Mouse (Mus musculus) retina, embryonic 14.5 days (tissue): ENCODE data around the gene Polm.

Experiments used
- DNase-seq: peaks from one replicate; pipeline ENCODE4 v3.0.0-alpha.2; 2015; ENCODE audit warnings: low spot score

Gene Polm

DNA sequence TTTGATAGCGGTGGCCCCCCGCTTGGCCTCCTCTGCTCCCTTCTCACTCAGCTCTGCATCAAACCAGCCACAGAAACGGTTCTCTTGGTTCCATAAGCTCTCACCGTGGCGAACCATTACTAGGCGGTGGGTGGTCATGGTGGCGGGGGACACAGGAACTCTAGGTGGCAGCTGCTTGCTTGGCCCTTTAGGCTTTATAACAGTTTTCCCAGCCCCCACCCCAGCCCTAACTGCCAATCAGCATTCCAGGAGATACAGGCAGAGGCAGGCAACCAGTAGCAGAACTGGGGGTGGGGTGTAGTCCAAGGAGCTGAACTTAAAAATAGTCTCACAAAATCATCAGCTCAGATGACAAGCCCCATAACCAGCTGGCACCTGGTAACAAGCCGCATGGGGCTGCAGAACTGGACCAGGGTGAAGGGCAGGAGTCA, 34.2 kb downstream of the Polm start, which contains the start of gene Pgam2:
Gene Pgam2, minus strand, starts transcription at position 183 of the 431 bp plus-strand sequence.
- DNase-seq = no peak

DNA sequence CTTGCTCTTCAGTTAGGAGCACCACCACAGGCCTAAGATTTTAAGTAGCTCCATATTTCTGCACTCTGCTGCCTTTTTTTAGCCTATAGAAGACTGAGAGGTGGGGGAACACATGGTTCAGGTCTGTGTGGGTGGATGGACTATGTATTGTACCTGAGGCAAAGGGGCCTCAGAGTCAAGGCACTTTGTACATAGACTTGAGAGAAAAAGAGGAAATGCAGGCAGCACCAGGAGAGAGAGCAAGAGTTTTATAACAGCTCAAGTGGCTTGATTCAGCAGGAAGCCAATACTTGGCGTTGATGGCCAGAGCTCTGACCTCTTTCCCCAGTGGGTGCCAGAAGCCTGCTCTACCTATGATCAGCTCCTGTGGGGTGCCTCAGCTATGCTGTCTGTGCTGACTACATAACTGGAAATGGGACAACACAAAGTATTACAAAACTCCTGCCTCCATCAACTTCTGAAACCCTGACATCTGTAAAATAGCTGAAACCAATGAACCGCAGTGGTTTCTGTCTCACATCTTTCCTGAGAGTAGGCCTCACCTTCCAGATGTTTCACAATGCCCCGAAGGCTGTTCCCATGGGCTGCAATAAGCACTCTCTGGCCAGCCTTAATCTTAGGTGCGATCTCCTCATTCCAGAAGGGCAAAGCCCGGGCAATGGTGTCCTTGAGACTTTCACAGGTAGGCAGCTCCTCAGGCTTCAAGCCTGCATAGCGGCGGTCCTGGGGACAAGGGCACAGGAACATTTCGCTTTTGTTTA, 35.2 kb downstream of the Polm start:
- no peak for DNase-seq

DNA sequence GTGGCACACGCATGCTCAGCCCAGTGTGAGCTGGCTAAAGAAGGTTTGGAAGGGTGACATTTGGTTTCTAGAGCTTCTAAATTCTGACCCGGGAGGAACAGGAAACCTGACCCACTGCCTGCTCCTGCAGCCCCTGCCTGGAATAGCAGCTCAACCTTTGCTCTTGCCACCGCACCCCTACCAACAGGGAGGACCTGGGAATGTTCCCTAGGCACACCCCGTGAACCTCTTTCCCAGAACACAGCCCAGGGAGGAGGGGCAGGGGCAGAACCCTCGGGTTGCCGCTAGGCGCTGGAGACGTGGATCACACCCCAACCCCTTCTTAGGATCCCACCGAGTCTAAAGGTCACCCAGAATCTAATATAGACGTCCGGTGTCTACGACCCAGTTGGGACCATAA, 35.8 kb downstream of the Polm start:
- no peak for DNase-seq

DNA sequence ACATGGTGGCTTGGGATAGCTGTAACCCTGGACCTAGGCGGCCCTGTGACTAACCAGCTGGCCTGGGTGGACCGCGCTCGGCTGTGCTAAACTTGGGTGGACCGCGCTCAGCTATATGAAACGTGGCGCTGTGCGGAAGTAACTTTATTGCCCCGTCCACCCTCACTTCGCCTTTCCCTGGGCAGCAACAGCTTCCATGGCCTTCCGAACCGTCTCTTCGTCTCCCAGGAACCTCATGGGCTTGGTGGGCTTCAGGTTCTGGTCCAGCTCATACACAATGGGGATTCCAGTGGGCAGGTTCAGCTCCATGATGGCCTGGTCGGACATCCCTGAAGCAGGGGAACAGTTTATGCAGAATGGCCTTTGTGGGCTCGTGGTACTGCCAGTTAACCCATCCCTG, 36.3 kb downstream of the Polm start:
- DNase-seq = no peak

DNA sequence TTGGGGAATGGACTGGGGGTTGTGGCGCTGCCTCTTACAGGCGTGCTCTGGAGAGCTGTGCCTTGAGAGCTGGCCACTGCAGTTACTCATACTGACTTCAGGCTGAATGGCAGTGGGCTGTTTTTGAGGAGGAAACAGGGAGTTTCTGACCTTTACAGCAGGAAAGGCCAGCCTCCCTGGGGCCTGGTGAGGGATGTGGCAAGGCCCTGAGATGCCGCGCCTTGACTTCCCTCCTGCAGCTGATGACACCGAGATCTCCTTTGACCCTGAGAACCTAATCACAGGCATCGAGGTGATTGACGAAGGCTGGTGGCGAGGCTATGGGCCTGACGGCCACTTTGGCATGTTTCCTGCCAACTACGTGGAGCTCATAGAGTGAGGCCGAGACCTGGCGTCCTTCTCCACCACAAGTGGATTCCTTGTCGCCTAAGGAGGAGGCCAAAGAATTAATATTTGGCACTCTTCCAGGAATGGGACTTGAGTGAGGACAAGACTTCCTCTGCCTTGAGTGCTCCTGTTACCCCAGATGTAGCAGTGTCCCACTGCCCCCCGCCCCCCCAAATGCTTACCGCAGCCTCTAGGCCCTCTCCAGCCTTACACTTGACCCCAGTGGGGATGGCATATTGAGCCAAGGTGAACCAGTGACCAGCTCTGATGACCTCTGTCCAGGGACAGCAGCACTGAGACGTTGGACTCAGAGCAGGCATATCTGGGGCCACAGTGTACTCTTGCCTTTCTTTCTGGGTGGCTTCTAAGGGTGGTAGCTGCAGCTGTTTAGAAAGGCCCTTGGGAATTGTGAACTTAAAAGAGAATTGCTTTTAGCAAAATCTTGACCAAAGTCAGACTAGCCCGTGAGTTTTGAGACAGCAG, 38.0 kb downstream of the Polm start:
- DNase-seq = no peak

DNA sequence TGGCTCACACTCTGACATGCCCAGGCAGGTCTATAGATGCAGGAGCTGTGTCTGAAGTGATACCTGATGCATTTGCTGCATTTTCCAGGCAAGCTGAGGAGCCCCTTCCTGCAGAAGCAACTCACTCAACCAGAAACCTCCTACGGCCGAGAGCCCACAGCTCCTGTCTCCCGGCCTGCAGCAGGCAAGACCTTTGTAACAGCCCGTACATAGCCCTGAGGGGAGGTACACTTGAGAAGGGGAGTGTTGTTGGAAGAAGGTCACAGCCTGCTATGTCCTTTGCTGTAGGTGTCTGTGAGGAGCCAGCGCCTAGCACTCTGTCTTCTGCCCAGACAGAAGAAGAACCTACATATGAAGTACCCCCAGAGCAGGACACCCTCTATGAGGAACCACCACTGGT, 39.9 kb downstream of the Polm start:
- DNase-seq = no peak

DNA sequence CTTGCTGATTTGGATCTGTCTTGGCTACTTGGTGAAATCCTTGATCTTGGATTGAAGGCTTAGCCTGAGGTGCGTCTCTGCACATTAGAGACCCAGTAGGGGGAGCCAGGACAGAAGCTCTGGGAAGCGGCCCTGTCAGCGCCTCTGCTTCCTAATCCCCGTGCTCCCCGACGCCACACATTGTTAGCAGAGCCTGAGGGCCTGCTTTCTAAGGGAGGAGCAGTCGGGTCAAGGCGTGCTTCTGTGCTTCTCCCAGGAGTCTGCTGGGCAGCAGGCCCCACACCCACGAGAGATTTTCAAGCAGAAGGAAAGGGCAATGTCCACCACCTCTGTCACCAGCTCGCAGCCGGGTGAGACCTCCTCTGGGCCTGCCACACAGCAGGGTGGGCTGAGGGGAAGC, 40.4 kb downstream of the Polm start:
- no peak for DNase-seq

DNA sequence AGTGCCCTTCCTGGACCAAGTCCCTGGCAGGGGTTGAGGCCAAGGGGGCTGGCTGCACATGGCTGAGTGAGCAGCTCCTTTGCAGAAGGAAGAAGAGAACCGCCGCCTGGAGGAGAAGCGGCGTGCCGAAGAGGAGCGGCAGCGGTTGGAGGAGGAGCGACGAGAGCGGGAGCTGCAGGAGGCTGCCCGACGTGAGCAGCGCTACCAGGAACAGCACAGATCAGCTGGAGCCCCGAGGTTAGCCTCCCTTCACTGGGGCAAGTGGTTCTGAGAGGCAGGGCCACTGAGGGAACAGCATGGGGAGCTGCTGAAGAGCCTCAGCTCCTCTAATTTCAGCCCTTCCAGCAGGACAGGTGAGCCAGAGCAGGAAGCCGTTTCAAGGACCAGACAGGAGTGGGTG, 40.9 kb downstream of the Polm start:
- DNase-seq = no peak

DNA sequence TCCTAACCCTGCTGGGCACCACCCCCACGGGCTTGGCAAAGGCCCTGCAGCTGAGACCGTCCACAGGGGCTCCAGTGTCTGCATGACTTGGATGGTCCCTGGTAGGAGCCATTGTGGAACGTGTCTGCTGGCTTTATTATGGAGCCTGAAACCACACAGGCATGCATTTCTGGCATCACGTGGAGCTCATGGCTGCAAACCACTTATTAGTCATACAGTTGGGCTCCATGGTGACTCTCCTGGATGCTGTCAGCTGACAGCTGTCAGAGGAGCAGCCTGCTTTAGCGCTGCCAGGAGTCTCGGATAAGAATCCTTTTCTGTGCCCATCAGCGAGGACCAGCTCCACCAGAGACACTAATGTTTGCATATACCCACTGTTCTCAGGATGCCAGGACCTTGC, 42.1 kb downstream of the Polm start:
- no peak for DNase-seq

DNA sequence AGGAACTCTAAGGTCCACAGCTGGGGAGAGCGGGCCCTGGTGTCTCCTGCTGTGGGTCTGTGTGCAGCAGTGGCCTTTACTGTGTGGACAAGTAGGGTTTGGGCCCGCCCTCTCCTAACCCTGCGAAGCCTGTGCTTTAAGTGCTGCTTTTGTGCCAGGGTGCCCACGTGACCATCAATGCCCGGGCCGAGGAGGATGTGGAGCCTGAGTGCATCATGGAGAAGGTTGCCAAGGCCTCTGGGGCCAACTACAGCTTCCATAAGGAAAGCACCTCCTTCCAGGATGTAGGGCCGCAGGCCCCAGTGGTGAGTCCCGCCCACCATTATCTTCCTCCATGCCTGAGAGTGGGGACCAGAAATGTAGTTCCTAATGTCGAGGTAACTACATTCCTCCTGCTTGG, 42.5 kb downstream of the Polm start:
- DNase-seq = no peak

DNA sequence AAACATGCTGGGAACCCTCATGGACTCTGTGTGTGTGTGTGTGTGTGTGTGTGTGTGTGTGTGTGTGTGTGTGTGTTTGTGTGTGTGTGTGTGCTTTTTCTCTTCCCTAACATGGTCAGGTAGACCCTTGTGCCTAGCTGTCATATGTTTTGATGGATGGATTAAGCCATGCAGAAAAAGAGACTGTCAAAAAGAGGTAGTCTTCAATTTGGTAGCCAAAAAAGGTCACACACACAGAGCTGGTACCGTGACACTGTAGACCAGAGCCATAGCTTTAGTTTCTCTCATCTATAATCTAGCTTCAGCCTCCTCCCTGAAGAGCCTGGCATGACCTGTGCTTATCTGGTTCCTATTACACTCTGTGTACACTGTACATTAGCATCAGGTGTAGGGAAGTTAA, 47.4 kb downstream of the Polm start:
- no peak for DNase-seq

DNA sequence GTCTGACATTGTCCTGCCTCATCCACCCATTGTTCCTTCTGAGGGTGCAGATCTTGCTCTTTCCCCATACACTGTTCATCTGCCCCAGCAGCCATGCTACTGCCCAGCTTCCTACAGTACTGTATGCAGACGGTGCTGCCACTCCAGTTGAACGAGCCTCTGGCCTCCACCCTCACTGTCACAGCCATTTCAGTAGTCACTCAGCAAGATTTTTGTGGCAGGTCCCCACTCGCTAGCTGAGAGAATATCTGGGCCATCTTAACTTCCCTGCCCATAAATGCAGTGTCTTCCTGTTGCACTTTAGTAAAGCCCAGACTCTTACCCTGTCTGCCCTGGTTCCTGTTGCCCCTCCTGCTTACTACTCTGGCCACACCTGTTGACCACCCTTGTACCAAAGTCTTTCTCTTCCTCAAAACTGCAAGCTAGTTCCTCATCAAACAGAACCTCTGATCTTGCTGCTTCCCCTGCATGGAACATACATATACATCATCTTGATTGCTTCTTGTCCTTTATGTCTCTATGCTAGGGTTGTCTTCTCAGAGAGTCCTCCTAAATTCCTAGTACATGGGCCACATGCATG, 48.0 kb downstream of the Polm start:
- DNase-seq = no peak

DNA sequence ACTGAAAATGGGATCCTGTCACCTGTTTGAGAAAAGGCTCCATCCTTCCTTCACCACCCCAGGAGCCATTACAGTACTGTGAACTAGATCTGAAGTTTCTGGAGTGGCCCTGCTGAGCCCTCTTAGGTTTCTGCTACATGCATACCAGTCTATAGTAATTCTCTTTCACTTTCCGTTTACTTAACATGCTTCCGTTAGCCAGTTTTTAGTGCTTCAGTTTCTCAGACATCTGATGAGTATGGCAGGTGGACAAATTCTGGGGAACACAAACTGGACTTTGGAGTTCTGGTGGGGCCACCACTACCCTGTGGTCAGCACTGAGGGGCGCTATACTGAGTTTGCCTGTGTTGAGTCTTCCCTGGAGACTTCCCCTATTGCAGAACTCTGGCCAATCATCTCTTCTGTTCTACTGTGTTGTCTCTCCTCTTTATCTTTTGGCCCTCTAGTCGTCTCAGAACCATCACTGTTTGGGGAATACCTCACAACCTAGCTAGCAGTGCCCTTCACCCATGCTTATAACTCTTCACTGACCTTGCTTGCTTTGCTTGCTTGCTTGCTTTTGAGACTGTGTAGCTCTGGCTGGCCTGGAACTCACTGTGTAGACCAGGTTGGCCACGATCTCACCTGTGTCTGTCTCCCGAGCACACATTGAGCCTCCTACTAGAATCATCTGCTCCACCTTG, 48.6 kb downstream of the Polm start:
- DNase-seq = peak; percentile 14

DNA sequence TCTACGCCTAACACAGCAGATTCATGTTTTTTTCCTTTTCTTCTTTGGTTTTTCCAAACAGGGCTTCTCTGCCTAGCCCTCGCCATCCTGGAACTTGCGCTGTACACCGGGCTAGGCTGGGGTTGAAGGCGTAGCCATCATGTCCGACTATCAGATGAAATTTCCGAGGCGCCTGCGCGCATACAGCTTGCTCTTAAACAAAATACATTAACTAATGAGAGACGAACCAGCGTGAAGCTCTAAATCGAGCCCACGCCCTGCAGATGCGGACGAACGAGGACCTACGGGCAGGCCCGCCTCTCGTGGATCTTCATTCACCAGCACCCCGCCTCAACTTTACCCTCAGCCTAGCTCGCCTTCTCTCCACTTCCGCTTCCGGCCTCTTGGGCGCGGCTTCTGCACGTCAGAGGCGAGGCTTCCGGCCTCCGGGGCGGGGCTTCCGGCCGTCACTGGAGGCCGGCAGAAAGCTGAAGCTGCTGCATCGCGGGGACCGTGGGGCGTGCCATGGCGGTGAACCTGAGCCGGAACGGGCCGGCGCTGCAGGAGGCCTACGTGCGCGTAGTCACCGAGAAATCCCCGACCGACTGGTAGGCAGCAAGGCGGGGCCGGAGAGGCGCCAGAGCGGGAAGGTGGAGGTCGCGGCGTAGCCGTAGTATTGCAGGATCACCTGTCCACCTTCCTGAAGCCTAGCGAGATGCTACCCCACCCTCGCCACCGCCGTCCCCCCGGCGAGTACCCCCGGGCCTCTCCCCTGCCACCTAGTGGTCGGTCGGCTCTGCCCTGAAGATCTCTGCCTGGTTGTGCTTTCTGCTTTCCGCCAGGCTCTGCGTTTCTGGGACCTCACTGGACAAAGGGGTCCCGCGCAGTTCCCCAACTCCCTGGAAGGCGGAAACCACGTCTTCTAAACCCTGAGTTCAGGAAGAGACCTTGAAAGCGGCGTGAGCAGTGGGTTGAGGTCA, 49.5 kb downstream of the Polm start, which contains the start of gene Dbnl:
Gene Dbnl, plus strand, starts transcription at position 433 of the 959 bp plus-strand sequence.
- peak; percentile 95 for DNase-seq

DNA sequence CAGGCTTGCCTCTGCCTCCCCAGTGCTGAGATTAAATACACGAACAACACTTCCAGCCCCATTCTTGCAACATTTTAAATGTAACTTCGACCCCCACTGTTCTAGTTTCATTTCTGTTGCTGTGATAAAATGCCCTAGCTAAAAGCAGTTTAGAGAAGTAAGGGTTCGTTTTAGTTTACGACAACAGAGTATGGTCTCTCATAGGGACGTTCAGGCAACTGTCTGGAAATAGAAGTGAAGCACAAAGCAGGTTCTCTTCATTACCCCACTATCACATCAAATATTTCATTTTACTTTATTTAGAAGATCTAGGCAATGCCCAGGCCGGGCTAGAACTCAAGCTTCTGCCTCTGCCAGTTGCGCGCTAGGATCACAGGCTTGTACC, 50.2 kb downstream of the Polm start:
- DNase-seq = no peak

DNA sequence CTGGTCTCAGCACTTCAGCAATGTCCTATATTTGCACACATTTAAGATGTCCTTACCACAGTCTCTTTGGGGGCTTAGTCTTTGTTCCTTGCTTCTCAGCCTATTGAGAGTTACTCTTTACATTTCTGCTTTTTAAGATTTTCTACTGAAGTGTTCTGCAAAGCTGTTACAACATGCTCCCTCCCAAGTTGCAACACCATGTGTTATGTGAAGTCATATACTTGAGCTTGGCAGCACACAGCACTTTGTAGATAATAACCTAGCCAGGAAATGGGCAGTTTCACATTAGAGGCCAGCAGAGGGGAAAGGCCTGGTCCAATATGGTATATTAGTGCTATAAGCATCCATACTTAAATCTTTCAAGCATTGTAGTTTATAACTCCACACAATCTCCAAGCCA, 52.1 kb downstream of the Polm start:
- no peak for DNase-seq

DNA sequence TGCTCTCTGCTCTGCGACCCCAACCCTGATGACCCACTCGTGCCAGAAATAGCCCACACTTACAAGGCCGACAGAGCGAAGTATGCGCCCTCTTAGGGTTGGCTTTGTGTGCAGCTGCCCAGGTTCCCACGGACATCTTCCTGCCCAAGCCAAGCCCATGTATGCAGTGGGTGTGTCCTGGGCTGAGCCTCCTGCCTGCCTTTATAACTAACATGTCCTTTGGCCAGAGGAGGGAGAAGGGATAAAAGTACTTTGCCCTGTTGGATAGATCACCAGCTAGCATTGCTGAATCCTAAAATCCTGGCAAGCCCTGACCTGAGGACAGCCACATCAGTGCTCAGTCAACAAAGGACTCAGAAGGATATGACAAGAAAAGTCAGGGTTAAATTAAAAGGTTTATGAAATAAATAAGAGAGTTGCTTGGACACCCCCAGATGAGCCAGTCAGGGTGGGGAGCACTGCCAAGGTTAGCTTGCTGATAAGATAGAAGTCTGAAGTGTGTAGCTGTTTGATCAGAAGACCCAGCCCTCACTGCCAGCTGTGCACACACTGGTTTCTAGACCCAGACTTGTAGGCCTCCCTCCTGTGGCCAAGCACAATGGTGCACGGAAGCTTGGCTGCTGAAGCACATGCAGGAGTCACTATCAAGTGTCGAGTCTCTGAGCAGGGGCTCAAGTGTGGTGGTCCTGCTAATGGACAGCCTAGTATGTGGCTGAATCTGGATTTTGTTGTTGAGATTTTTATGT, 55.4 kb downstream of the Polm start:
- peak; percentile 23 for DNase-seq

DNA sequence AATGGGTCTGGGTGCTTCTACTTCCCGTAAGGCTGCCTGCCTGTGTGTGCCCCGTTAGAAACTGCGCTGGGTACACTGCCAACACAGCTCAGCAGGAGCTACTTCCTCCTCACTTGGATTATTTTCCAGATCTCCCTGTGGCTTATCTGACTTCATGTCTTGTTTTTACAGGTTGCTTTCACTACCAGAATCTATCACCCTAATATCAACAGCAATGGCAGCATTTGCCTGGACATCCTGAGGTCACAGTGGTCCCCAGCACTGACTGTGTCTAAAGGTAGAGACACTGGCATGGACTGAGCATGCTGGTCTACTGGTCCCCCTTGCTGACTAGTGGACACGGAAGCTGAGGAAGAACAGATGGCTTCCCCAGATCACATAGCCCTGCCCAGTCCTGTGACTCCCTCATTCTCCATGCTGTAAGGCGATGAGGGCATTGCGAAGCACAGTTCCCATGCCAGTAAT, 57.7 kb downstream of the Polm start:
- DNase-seq = no peak

DNA sequence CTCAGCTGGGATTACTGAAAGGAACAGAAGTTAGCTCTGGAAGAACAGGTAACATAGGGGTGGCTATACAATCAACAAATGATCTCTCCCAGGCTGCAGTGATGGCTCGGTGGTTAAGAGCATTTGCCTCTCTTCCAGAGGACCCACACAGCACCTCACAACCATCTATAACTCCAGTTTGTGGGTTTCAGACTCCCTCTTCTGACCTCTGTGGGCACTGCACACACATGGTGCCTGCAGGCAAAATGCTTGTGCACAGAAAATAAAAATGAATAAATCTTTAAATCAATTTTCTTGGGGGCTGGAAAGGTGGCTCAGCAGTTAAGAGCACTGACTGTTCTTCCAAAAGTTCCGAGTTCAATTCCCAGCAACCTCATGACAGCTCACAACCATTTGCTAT, 59.3 kb downstream of the Polm start:
- peak; percentile 28 for DNase-seq
